Mouse (Mus musculus) kidney, adult 2 months (tissue): ENCODE measurements around the gene S100pbp.

Source experiments
- CTCF ChIP-seq: fragments of 200-500 bp; conservative IDR thresholded peaks from 2 replicates; pipeline ENCODE4 v1.5.1; 2011; ENCODE audit warnings: low read depth, mild to moderate bottlenecking, control low read depth, low read length, moderate library complexity, mixed read lengths; ENCODE audit not compliant: insufficient read depth, insufficient read length
- POLR2A ChIP-seq: fragments of 200-500 bp; IDR thresholded peaks from one replicate; pipeline ENCODE4 v1.6.1; 2011; ENCODE audit warnings: low read depth, low read length, control low read depth

- no peak for TF ChIP-seq CTCF
- no peak for TF ChIP-seq POLR2A
Observed at GRCm38 (mm10) chr4:129232561-129233360, 43.2 kb upstream of the S100pbp start.
